8 mouse cellular contexts compared by ENCODE assay signal in the genomic region with DNA sequence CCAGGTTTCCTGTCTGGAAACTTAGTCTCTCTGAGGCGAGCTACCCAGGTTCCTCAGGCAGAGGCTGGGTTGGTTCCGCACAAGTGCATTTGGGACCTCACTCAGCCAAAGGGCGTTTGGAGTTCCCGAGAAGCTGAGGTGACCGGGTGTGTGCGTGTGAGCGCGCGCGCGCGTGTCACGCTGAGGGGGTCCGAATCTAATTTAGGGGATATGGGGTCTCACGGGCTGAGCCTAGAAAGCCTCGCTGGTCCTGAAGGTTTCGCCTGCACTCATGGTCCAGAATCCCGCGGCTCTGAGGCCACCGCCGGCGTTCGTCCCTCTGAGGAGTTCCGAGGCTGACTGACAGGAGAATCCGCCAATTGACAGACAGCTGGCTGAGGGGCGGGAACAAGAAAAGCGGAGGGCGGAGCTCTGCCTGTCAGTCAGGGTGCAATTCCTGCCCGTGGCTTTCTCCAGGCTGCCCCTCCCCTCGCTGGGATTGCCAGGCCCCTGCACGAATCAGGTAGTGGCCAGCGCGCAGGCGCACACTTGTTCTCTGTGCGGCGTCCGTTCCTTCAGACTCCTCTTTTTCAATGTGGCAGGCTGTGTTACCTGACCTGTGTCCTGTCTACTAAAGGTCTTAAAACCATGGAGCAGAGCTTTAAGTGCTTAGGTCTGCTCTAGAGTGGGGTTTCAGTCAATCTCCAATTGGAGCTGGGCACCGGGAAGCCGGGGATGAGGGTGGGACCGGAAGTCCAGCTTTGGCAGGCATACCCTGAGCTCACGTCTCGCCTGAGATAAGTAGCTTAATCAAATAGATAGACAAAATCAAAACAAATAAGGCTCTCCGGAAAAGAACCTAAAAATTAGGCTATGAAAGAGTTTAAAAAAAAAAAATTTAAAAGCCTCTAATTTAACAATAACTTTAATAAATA. TPM values are rescaled to one million over a fixed set of nuclear protein-coding genes. Genes with fewer than 3 reads are reported as not detected.
DNase-seq lines count a peak whose midpoint lies in the region; ATAC-seq and TF ChIP-seq lines count a peak whose summit lies in the region.

A gene (minus strand): TSS at position 341 of the 914 bp plus-strand sequence.

- H3K4me1 ChIP-seq in erythroblast, embryonic 14.5 days (ENCODE audit: control insufficient read depth), result peaks cover 12% of the 10 kb centered on the region
- H3K4me1 ChIP-seq in heart, embryonic 11.5 days (ENCODE audit: control insufficient read depth, insufficient read depth, low read length), result peaks cover 6% of the 10 kb centered on the region; the same call in 1 of the 2 replicates
- H3K4me1 ChIP-seq in kidney, embryonic 16.5 days (ENCODE audit: insufficient read depth, low read length), result peaks cover 4% of the 10 kb centered on the region; the same call in 1 of the 2 replicates
- 0 out of 2 replicates have a peak, but pooled peaks cover 5% of the 10 kb centered on the region for H3K4me1 ChIP-seq in liver, adult 2 months (ENCODE audit: control insufficient read depth, insufficient read depth, low read length)

- TF ChIP-seq POLR2A in brain, embryonic 14.5 days (IDR thresholded peaks at IDR 0.05; ENCODE audit: borderline replicate concordance, extremely low read depth, insufficient read depth, insufficient read length, poor library complexity, severe bottlenecking), result peak; percentile 36; the same call in 1 of the 2 replicates
- TF ChIP-seq POLR2A in liver, adult 2 months (IDR thresholded peaks at IDR 0.05; ENCODE audit: extremely low read depth, insufficient read depth, low read length), result peak; percentile 81; the same call in 1 of the 2 replicates
- peak; percentile 84 for TF ChIP-seq POLR2A in myocyte (IDR thresholded peaks at IDR 0.05; ENCODE audit: insufficient read length, low read depth)

- H3K79me3 ChIP-seq in C2C12 (ENCODE audit: low read depth), result no peaks in the 10 kb centered on the region

- ATAC-seq in heart, embryonic 11.5 days (replicated peaks; ENCODE audit: insufficient number of reproducible peaks, low FRiP score, low TSS enrichment), result peak; percentile 99
- ATAC-seq in kidney, embryonic 16.5 days (ENCODE audit: low FRiP score, low TSS enrichment), result peak; percentile 99

- no peaks in the 10 kb centered on the region for H3K9me3 ChIP-seq in erythroblast, embryonic 14.5 days (ENCODE audit: control insufficient read depth, low read length)
- no peaks in the 10 kb centered on the region for H3K9me3 ChIP-seq in heart, embryonic 11.5 days (replicated peaks; ENCODE audit: control insufficient read depth, low read length)
- H3K9me3 ChIP-seq in kidney, embryonic 16.5 days (ENCODE audit: low read length), result no peaks in the 10 kb centered on the region

- no peaks in the 10 kb centered on the region for H3K27me3 ChIP-seq in C2C12 (ENCODE audit: control insufficient read depth, insufficient read depth, insufficient read length)
- H3K27me3 ChIP-seq in erythroblast, embryonic 14.5 days (ENCODE audit: control insufficient read depth), result peaks cover 8% of the 10 kb centered on the region
- no peaks in the 10 kb centered on the region for H3K27me3 ChIP-seq in heart, embryonic 11.5 days (ENCODE audit: control insufficient read depth, insufficient read depth, low read length)
- H3K27me3 ChIP-seq in kidney, embryonic 16.5 days (ENCODE audit: insufficient read depth, low read length), result no peaks in the 10 kb centered on the region
- H3K27me3 ChIP-seq in liver, adult 2 months (ENCODE audit: control insufficient read depth, insufficient read depth, low read length), result no peaks in the 10 kb centered on the region
- H3K27me3 ChIP-seq in myocyte (ENCODE audit: control insufficient read depth, insufficient read depth, insufficient read length), result no peaks in the 10 kb centered on the region
- no peaks in the 10 kb centered on the region for H3K27me3 ChIP-seq in splenic B cell, adult 2 months (ENCODE audit: control insufficient read depth, insufficient read depth, low read length, poor library complexity, severe bottlenecking)

- H3K4me2 ChIP-seq in heart, embryonic 11.5 days, result peak within 1 kb of the TSS; percentile 77
- H3K4me2 ChIP-seq in kidney, embryonic 16.5 days (replicated peaks; ENCODE audit: low read depth, low read length), result peak within 1 kb of the TSS; percentile 96
- peak within 1 kb of the TSS; percentile 94 for H3K4me2 ChIP-seq in myocyte (ENCODE audit: low read depth)

- H3ac ChIP-seq in C2C12 (ENCODE audit: control insufficient read depth, insufficient read length, low read depth) (peak within 1 kb of the TSS; percentile 76), myocyte (ENCODE audit: control insufficient read depth, insufficient read length) (peak within 1 kb of the TSS; percentile 33)

- DNase-seq in brain, embryonic 14.5 days (ENCODE audit: low read depth), result peak; percentile 99
- DNase-seq in liver, adult 2 months (ENCODE audit: extremely low read depth, low read depth, low spot score), result peak; percentile 90
- DNase-seq in splenic B cell, adult 2 months (ENCODE audit: low read depth, low spot score), result peak; percentile 98

- peak within 1 kb of the TSS; percentile 97 for H3K27ac ChIP-seq in heart, embryonic 11.5 days (ENCODE audit: low read depth, low read length)
- H3K27ac ChIP-seq in kidney, embryonic 16.5 days (ENCODE audit: low read length), result peak within 1 kb of the TSS; percentile 99
- peak within 1 kb of the TSS; percentile 88 for H3K27ac ChIP-seq in liver, adult 2 months (replicated peaks; ENCODE audit: insufficient read depth, low read depth, low read length)

- no peak for TF ChIP-seq CTCF in C2C12 (IDR thresholded peaks at IDR 0.05; ENCODE audit: control insufficient read depth, insufficient read depth, insufficient read length)
- TF ChIP-seq CTCF in brain, embryonic 14.5 days (IDR thresholded peaks at IDR 0.05; ENCODE audit: borderline replicate concordance, extremely low read depth, insufficient read depth, insufficient read length), result no peak
- TF ChIP-seq CTCF in liver, adult 2 months (IDR thresholded peaks at IDR 0.05; ENCODE audit: low read depth, low read length), result no peak

- peak within 1 kb of the TSS; percentile 44 for H3K4me3 ChIP-seq in C2C12 (ENCODE audit: insufficient read depth, poor library complexity, severe bottlenecking)
- H3K4me3 ChIP-seq in erythroblast, embryonic 14.5 days (replicated peaks), result peak within 1 kb of the TSS; percentile 75
- peak within 1 kb of the TSS; percentile 47 for H3K4me3 ChIP-seq in heart, embryonic 11.5 days (ENCODE audit: low read depth, low read length)
- H3K4me3 ChIP-seq in kidney, embryonic 16.5 days (ENCODE audit: low read length), result peak within 1 kb of the TSS; percentile 79
- peak within 1 kb of the TSS; percentile 75 for H3K4me3 ChIP-seq in liver, adult 2 months (ENCODE audit: insufficient read depth, low read depth, low read length)
- H3K4me3 ChIP-seq in myocyte, result peak within 1 kb of the TSS; percentile 55

- under 1% methylated on average over 42 of the region's 43 CpGs for WGBS in heart, embryonic 11.5 days (ENCODE audit: insufficient replicate concordance)
- 0% methylated on average over 43 of the region's 43 CpGs for WGBS in kidney, embryonic 16.5 days
- WGBS in liver, adult 2 months, result under 1% methylated on average over 43 of the region's 43 CpGs

- H3K36me3 ChIP-seq in C2C12 (ENCODE audit: control insufficient read depth, insufficient read depth) (no peaks in the 10 kb centered on the region), myocyte (ENCODE audit: control insufficient read depth, insufficient read depth) (no peaks in the 10 kb centered on the region)
- no peaks in the 10 kb centered on the region for H3K36me3 ChIP-seq in erythroblast, embryonic 14.5 days (ENCODE audit: control insufficient read depth)
- no peaks in the 10 kb centered on the region for H3K36me3 ChIP-seq in heart, embryonic 11.5 days (ENCODE audit: control insufficient read depth, insufficient read depth, low read length)
- no peaks in the 10 kb centered on the region for H3K36me3 ChIP-seq in kidney, embryonic 16.5 days (ENCODE audit: insufficient read depth, low read length)
- H3K36me3 ChIP-seq in liver, adult 2 months (ENCODE audit: control insufficient read depth, insufficient read depth, low read length), result no peaks in the 10 kb centered on the region
- H3K36me3 ChIP-seq in splenic B cell, adult 2 months (ENCODE audit: control insufficient read depth, insufficient read depth, low read length, poor library complexity, severe bottlenecking), result no peaks in the 10 kb centered on the region

- peak within 1 kb of the TSS; percentile 89 for H3K9ac ChIP-seq in heart, embryonic 11.5 days (ENCODE audit: low read depth, low read length)
- peak within 1 kb of the TSS; percentile 93 for H3K9ac ChIP-seq in kidney, embryonic 16.5 days (replicated peaks; ENCODE audit: low read length)
- peak within 1 kb of the TSS; percentile 82 for H3K9ac ChIP-seq in liver, adult 2 months (ENCODE audit: low read depth, low read length)

- H3K79me2 ChIP-seq in C2C12 (ENCODE audit: control insufficient read depth, insufficient read depth), result no peaks in the 10 kb centered on the region
- no peaks in the 10 kb centered on the region for H3K79me2 ChIP-seq in liver, adult 2 months (ENCODE audit: control insufficient read depth, insufficient read depth, low read length)
- no peaks in the 10 kb centered on the region for H3K79me2 ChIP-seq in myocyte (ENCODE audit: control insufficient read depth, insufficient read depth)

TF ChIP-seq in C2C12, 6 proteins besides CTCF, POLR2A, EP300 and RAD21:
- TF ChIP-seq FOSL1 (IDR thresholded peaks at IDR 0.05; ENCODE audit: insufficient read depth, low read length, poor library complexity, severe bottlenecking), result no peak
- peak; percentile 78 for TF ChIP-seq MAX (IDR thresholded peaks at IDR 0.05)
TF ChIP-seq in C2C12: peak in this region for 1.

TF ChIP-seq in myocyte, 11 proteins besides CTCF, POLR2A, EP300 and RAD21 (continues in another document):
- peak; percentile 14 for TF ChIP-seq E2F4 (IDR thresholded peaks at IDR 0.05; ENCODE audit: insufficient read depth)
- no peak for TF ChIP-seq TCF12 (IDR thresholded peaks at IDR 0.05; ENCODE audit: insufficient read depth, poor library complexity, severe bottlenecking)
- peak; percentile 92 for TF ChIP-seq SRF (IDR thresholded peaks at IDR 0.05; ENCODE audit: control insufficient read depth, insufficient read length, low read depth)
- no peak for TF ChIP-seq USF1 (IDR thresholded peaks at IDR 0.05; ENCODE audit: low read depth)
- TF ChIP-seq POLR2AphosphoS2 (IDR thresholded peaks at IDR 0.05; ENCODE audit: insufficient read length, low read depth), result no peak
- TF ChIP-seq CEBPB (IDR thresholded peaks at IDR 0.05; ENCODE audit: insufficient read depth, poor library complexity, severe bottlenecking), result no peak
- no peak for TF ChIP-seq REST (IDR thresholded peaks at IDR 0.05; ENCODE audit: insufficient read depth, insufficient read length)

RNA-seq across cellular contexts. Expression of the gene that starts here (rescaled TPM):
- polyA plus RNA-seq in C2C12 (2012; fragmentation: generic; extraction: Trizol) (0.43 TPM), myocyte (2012; fragmentation: generic; extraction: Trizol) (1.2 TPM)
- 2.6 and 3.3 TPM in 2 replicates for polyA plus RNA-seq in brain, embryonic 14.5 days (2012; rRNA removed)
- polyA plus RNA-seq in erythroblast, embryonic 14.5 days (2012), result 0.01 TPM in 1 of 2 replicates, not detected in the other
- polyA plus RNA-seq in heart, embryonic 11.5 days (2014; fragmentation: Nextera tagmentation; extraction: Ambion mirVana), result 1.0 and 1.2 TPM in 2 replicates
- polyA plus RNA-seq in kidney, embryonic 16.5 days (2015; fragmentation: Nextera tagmentation; extraction: Ambion mirVana), result 2.1 and 2.7 TPM in 2 replicates
- total RNA-seq in liver, adult 2 months (2014; rRNA removed), result 4.9 and 5.4 TPM in 2 replicates
- 1.8 and 2.5 TPM in 2 replicates for polyA plus RNA-seq in liver, adult 2 months (2012; rRNA removed)

Comparison
In these comparisons a context has a peak if more than half of its experiments do, and no peak if none do; other contexts are left out.
1. Peak in every context shown above with its lines: DNase-seq, ATAC-seq, H3K4me3 ChIP-seq and H3K27ac ChIP-seq.